Mouse (Mus musculus) embryo, embryonic 9.5 days (tissue): ENCODE measurements around the gene Osbpl5.

ENCODE experiments used
- DNase-seq: peaks from one replicate; pipeline ENCODE4 v3.0.0-alpha.2; 2017; ENCODE audit errors: extremely low spot score

The Osbpl5 gene

DNA sequence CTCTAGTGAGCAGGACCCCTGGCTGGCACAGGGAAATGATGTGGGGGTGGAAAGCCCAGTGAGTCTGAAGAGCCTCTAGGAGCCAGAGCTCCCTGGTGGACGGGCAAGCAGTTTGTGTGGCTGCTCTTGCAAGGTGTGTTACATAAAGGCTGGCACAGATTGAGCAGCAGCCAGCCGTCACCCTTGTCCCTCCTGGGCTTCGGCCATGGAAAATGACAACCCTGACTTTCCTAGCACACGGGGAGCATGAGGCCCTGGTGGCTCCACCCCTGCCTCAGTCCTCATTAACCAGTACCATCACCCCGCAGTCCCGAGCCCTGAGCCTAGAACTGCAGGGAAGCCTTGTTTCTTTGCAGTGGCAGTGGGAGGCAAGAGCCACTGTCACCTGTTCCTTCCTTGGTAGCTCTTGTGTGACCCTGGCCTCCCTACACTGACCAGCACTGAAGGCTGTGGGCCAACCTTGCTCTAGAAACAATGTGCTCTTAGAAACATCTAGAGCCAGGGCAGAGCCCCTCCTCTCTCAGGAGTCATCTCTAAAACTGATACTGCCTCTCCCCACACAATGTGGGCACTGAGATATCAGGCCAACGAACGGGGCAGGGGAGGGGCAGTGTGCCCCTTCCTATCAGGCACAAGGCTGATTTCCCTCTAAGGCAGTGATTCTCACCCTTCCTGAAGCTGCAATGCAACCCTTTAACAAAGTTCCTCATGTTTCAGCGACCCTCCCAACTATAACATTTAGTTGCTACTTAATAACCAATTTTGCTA, 1.2 kb downstream of the Osbpl5 start:
- no peak for DNase-seq

DNA sequence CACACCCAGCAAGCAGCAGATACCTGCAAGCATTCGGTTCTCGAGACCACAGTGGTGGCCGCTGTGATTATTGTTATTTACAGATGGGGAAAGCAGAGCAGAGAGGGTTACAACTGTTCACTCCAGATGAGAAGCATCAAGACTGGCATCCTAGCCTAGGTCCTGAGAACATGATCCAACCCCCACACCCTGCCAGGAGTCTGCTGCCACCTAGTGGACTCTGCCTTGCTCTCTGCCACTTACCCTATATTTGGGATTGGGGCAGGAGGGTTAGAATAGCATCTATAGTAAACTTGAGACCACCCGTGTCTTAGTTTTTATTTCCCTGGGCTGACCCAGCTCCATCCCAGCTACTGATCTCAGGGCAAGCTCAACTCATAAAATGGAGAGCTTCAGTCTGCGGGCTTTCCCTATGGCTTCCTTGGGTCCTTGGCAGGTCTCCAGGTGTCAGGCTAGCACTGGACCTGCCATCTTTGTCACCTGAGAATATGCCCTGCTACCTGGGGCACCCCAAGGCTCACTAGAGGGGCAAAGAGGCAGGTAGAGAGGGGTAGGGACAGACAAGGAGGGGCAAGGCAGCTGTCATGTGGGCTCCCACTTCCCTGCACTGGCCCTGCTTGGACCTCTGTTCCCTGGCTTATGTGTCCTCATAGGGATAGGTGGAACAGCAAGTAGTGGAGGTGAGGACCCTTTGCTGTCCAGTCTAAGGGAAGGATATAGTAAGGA, 2.6 kb downstream of the Osbpl5 start:
- DNase-seq = peak; percentile 54

DNA sequence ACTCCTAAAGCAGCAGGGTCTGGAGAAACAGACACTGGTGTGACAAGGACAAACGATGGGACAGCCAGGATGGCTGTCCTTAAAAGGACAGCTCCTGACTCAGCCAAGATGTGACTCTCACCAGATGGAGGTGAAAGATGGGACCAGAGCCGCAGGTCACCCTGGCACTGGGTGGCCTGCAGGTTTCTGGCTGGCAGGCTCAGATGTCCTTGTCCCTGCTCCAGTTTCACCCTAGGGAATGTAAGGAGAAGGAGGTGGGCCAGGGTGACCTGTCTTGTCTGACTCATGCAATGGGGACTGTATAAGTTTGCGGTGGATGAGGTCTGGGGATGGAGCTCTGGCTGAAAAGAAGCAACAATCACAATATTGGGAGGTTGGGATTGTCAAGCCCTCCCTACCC, 4.2 kb downstream of the Osbpl5 start:
- no peak for DNase-seq

DNA sequence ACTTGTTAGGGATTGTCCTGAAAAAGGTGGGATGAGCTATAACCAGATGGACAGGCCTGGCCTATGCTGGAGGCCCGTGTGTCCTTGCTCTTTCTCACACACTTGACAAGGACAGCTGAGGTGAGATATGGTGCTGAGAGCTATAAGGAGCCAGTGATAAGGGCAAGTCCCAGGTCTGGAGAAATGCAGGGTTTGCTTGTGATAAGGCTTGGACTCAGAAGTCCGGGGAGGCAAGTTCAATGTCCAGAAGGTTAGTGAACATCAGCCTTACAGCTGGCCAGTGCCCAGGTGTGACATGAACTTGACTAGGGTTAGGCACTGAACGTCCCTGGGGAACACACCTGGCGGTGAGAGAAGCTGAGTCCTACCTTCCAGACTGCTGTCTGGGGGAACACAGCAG, 4.7 kb downstream of the Osbpl5 start:
- DNase-seq = no peak

DNA sequence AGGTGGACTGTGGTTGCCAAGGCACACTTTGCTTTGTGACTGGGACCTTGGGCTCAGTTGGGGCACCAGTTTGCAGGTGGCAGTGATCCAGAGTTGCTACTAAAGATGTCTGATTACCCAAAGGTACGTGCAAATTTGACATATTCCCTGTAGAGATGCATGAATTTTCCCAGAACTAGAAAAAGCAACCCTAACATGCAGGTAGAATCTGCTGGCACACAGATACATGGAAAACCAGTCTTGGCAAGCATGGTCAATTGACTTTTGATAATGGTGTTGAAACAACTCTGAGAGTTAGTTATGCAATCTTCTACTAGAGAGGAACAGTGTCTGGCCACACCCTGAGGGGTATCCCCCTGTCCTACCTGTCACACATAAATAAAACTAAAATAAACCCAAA, 5.4 kb downstream of the Osbpl5 start:
- DNase-seq = no peak

DNA sequence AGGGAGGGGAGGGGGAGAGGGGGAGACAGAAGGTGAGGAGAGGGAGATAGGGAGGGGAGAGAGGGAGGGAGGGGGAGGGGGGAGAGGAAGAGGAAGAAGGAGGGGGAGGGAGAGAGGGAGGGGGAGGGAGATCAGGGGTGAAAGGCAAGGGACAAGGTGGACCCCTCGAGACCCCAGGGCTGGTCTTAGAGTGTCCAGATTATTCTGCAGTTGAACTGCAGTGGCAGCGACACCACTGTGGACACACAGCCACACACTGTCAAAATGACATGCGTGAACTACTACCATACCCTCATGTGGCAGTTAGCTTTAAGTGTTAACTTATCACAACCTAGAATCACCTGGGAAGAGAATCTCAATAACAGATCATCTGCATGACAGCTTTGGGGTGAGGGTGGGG, 7.7 kb downstream of the Osbpl5 start:
- no peak for DNase-seq

DNA sequence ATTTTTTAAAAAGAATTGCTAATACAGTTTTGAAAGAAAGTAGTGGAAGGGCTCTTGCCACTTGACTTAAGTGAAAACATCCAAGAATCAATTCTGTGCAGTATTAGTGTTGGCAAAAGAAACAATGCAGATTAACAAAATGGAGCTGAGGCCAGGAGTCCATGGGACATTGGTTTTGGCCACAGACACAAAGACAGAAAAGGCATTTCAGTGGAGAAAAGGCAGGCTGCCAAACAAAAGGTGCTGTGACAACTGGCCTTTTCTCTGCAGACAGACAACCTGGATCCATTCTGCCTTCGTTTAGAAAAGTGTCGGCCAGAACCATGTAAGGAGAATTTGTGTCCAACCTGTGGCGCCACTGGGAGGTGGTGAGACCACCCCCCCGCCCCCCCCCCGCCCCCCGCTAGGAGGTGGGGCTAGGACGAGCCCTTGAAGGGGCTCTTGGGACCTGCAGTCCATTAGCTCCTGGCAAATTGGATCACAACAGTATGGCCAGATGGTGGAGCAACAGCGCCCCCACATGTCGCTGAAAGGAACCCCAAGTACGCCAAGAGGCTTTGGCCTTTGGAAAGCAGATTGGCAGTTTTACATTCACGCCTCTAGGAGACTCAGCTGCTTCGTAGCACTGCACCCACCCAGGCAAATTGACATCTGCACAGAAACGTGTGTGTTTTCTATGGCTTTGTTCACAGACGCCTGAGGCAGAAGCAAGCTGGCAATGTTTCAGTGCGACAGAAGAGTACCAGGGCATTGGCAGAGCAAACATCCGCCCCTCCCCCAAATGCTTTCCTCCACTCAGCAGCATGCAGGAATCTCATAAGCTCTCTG, 8.5 kb downstream of the Osbpl5 start:
- peak; percentile 90 for DNase-seq

DNA sequence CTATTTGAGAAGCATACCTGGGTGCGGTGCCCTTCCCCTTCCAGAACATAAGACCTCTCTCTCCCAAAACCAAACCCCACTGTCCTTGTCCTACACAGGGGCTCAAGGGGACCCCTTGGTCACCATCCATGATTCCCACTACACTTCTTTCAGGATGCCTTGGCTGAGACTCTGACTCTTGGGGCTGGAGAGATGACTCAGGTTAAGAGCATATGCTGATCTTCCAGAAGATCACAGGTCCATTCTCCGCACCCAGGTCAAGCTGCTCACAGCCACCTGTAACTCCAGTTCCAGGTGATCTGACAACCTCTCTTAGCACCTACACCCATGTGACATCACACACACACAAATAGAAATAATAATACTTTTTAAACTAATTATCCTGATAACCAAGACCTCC, 16.1 kb downstream of the Osbpl5 start:
- DNase-seq = no peak

DNA sequence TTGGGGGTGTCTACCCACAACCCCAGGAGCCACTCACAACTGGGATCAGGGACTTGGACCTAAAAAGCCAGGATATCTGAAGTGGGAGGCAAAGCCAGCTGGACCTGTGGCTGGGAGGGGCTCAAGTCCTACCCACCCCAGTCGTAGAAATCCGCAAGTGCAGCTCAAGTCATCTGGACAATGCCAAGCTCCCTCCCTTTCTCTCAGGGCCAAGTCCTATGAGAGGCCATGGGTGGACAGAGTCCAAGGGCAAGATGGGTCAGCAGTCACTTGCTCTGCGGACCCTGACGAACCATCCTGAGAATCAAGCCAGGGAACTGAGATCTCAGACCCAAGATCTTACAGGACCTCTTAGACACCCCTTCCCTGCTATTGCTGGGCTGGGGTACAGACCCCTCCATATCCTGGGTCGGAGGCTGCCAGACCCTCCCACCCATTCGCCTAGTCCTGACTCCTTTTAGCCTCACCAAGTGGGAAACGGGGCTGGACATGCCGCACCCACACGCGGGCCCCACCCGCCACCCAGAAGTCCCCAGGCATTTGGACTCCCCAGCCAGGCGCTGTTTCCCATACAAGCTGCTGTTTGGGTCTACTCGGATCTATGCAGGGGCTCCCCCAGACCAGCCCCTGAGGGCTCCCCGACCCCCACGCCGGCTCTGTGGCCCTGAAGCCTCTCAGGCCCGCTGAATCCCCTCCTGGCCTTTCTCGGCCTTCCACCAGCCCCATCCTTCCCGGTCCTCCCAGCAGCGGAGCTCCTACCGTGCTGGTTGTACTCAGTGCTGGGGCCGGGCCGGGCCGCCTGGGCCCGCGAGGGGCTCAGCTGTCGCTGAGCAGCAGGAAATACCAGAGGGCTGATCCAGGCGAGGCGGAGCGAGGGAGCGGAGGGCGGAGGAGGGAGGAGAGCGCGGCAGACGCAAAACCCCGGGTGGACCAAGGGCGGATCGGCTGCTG, 17.0 kb downstream of the Osbpl5 start:
- DNase-seq = peak; percentile 84

DNA sequence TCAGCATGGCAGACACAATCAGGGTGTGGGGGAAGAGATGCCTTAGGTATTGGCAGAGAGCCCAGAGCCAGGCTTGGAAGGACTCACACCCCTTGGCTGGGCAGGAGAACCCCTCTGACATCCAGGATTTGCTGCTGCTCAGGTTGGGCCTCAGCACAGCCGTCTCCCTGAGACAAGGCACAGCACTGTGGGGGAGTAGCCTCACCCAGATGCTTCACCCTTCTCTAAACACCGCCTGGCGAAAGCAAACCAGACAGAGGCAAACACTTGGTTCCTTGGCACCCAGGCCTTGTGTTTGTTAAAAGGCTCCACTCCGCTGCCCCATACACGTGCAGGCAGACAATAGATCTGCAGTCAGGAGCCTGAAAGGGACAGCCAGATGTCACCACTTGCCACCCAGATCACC, 18.2 kb downstream of the Osbpl5 start:
- DNase-seq = no peak

DNA sequence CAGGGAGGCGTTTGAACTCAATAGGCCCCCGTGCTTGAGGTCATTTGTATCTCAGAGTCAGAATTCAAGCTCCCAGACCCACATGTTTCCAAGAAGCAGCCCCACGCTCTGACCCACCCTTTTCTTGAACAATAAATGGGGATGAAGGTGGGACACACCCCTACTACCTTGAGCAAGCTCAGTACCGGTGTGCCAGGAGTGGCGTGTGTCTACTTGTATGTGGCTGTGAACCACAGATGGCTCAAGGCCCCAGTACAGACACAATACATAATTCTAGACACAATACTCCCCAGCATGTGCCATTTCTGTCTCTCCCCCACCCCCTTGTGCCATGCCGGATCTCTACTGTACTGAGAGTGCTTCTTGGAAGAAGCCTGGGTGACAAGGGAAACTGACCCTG, 18.6 kb downstream of the Osbpl5 start:
- no peak for DNase-seq

DNA sequence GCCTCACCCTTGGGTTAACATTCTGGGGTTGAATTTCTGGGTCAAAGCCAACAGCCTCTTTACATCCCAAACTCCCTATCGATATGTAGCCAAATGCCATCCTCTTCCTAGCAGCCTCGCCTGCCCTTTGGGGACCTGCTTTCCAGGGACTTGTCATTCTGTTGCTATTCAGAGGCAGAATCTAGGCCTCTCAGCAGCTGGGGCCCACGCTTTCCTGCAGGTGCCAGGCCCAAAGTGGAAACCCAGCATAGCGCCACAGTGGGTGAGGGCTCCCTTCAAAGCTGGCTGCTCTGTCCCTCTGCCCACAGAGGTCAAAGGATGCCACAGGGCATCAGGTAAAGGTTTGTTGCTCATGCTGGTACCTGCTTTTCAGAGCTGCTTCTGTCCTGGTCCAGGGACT, 23.0 kb downstream of the Osbpl5 start:
- DNase-seq = no peak

DNA sequence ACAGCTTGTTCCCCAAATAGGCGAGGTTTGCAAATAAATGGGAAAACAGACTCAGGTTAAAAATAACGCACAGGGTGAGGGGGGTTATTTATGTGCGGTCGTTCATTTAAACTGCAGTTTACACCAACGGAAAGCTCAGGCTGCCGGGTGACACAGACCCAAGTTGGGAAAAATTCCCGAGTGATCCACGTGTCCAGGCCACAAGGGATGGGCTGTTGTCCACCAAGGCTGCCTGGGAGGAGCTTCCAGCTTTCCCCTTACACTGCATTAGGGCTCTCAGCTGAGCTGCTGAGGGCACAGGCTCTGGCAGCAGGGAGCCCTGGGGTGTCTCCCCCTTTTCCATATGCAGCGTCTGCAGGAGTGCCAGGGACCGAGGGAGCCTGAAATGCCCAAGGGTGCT, 26.9 kb downstream of the Osbpl5 start:
- no peak for DNase-seq

DNA sequence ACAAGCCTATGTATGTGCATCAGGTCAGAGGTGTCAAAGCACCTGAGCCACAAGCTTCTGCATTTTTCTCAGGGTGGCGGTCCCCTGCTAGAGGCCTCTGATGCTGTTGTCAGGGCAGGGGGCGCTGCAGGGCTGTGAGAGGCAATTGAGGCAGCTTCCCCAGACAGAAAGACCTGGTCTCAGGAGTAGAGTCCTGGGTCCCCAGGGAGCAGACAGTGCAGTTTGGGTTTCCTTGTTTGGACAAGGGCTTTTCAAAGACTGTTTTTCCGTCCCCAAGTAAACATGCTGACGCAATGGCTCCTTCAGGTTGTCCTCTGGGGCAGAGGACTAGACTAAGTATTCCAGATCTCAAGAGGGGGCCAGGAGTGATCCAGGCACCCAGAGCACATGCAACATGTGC, 30.4 kb downstream of the Osbpl5 start:
- no peak for DNase-seq

DNA sequence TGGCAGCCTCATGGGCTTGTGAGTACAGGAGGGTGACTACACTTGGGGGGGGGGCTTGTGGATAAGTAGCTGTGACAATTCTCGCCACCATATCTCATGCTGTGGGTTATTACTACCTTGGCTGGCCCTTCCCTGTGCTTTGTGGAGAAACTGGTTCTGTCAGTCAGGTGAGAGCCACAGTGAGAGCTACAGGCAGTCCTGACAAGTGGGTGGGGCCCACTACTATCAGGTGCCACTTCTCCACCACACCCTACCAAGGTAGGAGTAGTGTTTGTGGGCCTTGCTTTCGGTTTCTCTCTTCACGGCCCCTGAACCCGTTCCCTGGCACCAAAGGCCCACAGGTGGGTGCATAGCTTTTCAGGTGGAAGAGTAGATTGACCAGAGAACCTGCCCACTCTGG, 32.9 kb downstream of the Osbpl5 start:
- no peak for DNase-seq

DNA sequence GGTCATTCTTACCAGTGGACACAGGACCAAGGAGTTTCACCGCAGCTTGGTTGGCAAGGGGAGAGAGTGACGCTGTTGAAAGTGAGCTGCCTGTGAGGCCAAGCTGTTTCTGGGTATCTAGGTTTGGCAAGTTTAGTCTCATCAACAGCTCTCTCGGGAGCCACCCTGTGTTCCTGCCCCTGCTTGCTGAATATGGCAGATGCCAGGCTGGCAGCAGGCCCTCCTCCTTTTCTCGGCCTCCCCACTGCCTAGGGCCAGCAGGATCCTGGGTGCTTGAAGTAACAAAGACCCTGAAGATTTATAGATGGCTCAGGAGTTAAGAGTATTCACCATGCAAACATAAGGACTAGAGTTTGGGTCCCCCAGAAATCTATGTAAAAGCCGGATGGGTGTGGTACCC, 34.1 kb downstream of the Osbpl5 start:
- no peak for DNase-seq

DNA sequence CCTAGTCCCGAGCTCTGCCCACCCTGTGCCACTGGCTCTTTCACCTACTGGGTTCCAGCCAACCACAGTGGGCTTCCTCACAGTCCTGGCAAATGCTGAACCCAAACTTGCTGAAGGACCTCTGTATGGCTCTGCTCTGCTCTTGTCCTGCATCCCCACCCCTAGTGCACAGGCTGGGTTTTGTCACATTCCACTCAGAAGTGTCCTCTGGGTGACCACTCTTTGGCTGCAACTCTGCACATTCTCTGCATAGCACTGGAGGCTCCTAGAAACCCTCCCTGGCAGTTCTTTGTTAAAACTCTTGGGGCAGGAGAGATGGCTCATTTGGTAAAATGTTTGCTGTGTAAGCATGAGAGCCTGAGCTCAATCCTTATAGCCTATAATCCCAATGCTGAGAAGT, 39.0 kb downstream of the Osbpl5 start:
- no peak for DNase-seq

DNA sequence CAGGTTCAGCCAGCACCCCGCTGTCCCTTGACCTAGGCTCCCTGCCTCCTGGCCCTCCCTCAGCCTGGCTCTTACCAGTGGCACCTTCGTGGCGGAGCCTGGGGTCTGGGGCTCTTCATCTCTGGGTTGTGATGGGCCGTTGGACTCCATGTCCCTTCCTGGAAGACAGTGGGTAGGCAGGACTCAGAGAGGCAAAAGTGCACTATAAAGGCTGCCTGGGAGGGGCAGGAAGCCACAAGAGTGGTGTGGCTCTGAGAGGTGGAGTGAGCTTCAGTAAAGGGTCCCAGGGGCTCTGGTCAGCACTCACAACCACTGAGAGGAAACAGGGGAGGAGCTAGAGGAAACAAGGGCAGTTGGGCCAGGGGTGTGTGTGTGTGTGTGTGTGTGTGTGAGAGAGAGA, 43.4 kb downstream of the Osbpl5 start:
- DNase-seq = no peak

DNA sequence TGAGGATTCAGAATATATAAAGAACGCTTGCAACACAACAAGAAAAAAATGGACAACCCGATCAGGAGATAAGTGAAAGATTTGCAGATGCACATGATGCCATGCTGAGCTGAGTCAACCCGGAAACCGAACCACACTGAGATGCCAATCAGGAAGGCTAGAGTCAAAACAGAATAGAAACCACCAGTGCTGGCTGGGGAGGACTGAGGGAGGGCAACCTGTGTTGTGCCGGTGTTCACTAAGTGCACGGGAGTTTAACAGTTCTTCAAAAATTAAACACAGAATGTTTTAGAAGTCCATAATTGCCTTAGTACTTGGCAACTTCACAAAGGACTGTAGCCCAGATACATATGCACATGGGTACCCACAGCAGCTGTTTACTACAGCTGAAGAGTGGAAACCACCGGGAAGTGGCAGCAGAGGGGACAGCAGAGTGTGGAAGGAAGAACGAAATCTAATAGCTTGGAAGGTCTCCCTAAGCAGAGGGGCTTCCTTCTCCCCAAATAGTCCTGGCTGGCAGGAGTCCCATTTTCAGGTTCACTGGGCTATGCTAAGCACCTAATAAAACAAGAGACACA, 43.9 kb downstream of the Osbpl5 start:
- DNase-seq = no peak

DNA sequence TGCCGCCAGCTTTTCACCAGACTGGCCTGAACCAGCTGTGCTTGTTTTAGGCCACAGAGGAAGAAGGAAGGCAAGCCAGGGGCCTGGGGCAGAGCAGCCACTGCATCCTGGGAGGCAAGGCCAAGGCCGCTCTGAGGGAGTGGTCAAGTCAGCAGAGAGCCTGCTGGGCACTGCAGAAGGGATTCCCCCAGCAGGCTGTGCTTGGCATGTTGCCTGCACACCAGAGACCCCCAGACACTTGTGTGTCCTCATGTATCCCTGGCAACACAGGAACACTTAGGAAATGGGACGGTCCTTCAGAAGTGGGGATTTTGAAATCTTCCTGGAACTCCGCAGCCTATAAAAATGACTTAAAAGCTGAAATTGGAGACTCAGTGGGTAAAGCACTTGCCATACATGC, 44.8 kb downstream of the Osbpl5 start:
- no peak for DNase-seq

DNA sequence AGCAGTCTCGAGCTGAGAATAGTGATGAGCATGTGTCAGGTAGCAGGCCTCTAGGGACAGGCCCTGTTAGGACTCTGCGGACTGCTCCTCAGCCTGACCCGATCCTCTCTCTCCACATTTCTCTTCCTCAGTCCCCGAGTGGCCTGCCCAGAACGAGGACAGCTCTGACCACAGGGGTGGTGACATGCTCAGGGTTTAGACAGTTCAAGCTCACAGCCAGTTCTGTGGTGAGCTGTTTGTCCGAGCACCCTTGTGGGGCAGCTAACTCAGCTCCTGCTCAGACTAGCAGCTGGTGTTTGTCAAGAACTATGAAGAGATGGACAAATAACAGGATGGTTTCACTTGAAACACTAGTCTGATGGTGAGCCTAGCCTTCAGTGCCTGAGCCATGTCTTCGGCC, 45.4 kb downstream of the Osbpl5 start:
- no peak for DNase-seq
